Mouse (Mus musculus): ENCODE data around the gene Mymk.

The Mymk gene

GRCm38 (mm10) chr2:27032361-27032760, 39.6 kb downstream of the Mymk start:
- peak; percentile 58 for DNase-seq (ENCODE audit: low read depth)

GRCm38 (mm10) chr2:27028437-27029015, 43.5 kb downstream of the Mymk start:
- peak; percentile 70 for DNase-seq (ENCODE audit: low read depth)

GRCm38 (mm10) chr2:27027618-27028436, 44.2 kb downstream of the Mymk start, which contains the start of gene Slc2a6:
Slc2a6 (minus strand) TSS chr2:27027998.
- DNase-seq (ENCODE audit: low read depth): peak; percentile 83

GRCm38 (mm10) chr2:27026857-27027617, 44.9 kb downstream of the Mymk start:
- peak; percentile 23 for DNase-seq (ENCODE audit: low read depth)

- no peak for DNase-seq (ENCODE audit: low read depth)
Observed at GRCm38 (mm10) chr2:27026332-27026731, 45.6 kb downstream of the Mymk start.

GRCm38 (mm10) chr2:27025545-27025944, 46.4 kb downstream of the Mymk start:
- peak; percentile 73 for DNase-seq (ENCODE audit: low read depth)

- no peak for DNase-seq (ENCODE audit: low read depth)
Observed at GRCm38 (mm10) chr2:27024136-27024535, 47.8 kb downstream of the Mymk start.

GRCm38 (mm10) chr2:27022612-27023011, 49.4 kb downstream of the Mymk start:
- no peak for DNase-seq (ENCODE audit: low read depth)

GRCm38 (mm10) chr2:27021103-27021502, 50.9 kb downstream of the Mymk start:
- DNase-seq (ENCODE audit: low read depth): no peak

- DNase-seq (ENCODE audit: low read depth): no peak
Observed at GRCm38 (mm10) chr2:27019530-27019929, 52.4 kb downstream of the Mymk start.

- DNase-seq (ENCODE audit: low read depth): peak; percentile 73
Observed at GRCm38 (mm10) chr2:27017802-27018201, 54.2 kb downstream of the Mymk start.

Measured in 416B (cell line).